Mouse (Mus musculus) activated CD4-positive, CD25-positive, alpha-beta regulatory T cell (primary cell): ENCODE results near the gene Ift20. TPM values are rescaled to one million over a fixed set of nuclear protein-coding genes. Genes with fewer than 3 reads are reported as not detected.

Experiments
- polyA plus RNA-seq, 2 experiments: library from polyadenylated mRNA; unstranded; fragments of 100-300 nt; shearing (Covaris generic); gene quantifications; one replicate each; pipeline ENCODE4 v1.2.1; 2017

Gene Ift20
- polyA plus RNA-seq: 100 to 1,000 TPM; 104 to 119 TPM

DNA sequence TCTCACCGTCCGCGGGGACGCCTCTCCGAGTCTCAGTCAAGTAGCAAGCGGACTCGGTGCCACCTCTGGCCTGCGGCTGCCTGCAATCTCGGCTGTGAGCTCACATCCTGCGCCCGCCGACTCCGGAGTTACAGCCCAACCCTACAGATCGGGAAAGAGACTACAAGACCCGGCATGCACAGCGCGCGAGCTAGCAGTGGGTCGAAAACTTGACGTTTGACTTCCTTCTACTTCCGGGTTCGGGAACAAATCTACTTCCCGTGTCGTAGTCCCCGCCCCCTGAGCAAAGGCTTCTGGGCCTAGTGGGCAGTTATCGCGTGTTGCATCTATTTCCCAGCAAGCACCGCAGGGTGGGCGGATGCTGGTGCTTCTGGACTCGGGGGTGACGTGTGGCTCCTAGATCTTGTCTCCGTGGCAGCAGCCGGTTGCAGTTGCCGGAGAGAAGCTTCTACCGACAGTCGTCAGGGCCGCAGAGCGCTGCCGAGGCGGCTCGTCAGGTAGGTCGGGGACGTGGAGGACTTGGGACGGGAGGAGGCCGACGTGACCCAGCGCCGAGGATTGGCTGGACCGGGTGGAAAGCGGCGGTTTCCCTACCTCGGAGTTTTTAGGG lies at the start of gene Ift20, which contains the start of gene Tnfaip1:
Gene Ift20 (plus strand): TSS at position 282 of the 610 bp plus-strand sequence.
Gene Tnfaip1 (minus strand): TSS at position 253 of the 610 bp plus-strand sequence.

DNA sequence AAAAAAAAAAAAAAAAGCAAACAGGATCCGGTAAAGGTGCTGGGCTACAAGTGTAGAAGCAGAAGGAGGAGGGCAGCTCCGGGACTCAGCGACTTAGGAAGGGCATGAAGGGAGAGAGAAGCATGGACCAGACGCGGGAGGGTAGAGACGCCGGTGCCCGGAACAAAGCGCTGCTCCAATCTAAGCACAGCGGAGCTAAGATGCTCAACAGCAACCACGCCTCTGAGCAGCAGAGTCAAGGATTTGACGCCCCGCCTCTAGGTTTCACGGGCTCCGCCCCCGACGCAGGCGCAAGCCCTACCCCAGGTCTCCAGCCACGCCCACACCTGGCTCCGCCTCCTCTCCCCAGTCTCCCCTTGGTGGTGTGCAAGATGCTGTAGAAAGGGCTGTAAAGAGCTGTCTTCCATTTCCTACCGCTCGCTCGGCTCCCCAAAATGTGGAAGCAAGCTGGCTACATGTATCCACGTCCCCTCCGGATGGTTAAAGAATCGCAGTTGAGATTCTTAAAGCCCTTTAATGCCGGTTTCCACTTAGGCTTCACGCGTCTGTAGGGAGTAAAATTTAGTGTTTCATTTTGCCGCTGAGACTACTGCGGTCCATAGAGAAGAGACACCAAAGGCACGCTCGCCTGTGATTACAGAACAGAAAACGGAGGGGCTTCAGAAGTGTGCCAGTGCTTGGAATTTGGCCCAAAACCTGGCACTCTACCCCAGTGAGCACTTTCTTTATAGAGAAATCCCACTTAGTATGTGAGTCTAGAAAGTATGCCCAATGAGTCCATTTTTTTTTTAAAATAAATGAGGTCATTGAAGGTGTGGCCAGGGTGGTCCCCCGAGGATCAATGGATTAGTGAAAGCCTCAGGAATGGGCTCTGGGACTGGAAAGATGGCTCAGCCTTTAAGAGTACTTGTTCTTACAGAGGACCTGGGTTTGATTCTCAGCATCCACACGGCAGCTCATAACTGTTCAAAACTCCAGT lies 38.3 kb upstream of the Ift20 start, which contains the start of gene Sarm1:
Gene Sarm1 (minus strand): TSS at position 211 of the 979 bp plus-strand sequence.

DNA sequence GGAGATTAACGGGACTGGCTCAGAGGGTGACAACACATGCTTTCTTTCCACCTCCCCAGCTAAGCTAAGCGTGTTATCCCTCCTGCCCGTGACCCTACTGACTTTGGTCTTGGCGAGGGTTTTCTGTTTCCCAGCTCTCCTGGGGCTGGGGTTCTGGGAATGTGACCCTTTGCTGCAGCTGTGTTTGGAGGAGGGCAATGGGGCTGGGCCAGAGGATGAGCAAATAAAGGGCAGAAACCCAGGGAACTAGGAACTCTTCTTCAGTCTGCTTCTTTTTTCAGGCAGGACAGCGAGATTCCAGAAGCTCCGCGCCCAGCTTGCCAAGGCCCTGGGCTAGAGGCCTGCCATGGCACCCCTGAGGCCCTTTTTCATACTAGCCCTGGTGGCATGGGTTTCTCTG lies 37.2 kb upstream of the Ift20 start, which contains the start of gene Vtn:
Gene Vtn (plus strand): TSS at position 88 of the 400 bp plus-strand sequence.

DNA sequence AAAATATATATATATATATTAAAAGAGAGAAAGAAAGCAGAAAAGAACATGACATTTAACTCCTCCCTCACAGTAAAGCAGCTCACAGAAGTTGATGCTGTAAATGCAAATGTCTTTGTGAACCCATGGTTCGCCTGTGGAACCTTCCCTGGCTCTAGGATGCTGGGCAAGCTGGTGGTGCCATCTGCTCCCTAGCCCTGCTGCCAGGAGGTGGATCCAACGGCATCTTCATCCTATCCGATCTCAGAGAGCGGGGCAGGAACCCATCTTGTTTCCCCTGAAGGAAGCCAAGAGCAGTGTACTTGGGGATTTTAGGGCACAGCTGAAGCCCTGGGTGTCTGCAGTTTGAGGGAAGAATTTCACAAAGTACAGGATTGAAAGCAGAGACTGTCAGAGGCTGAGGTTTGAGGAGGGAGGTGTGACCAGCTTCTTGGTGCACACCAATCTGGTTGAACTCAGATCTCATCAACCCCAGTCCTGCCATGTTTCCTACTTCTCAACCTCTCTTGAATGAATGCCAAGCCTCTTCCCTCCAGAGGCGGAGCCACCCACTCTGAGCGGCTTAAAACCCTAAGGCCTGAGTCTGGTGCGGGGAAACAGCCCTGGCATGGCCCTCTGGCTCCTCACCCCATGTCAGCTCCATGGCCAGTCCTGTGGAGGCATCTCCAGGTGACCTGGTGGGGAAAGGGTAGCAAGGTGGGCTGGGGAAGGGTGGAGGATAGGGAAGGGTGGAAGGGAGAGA lies 33.1 kb upstream of the Ift20 start, which contains the start of gene Sebox:
Gene Sebox (plus strand): TSS at position 539 of the 742 bp plus-strand sequence.

DNA sequence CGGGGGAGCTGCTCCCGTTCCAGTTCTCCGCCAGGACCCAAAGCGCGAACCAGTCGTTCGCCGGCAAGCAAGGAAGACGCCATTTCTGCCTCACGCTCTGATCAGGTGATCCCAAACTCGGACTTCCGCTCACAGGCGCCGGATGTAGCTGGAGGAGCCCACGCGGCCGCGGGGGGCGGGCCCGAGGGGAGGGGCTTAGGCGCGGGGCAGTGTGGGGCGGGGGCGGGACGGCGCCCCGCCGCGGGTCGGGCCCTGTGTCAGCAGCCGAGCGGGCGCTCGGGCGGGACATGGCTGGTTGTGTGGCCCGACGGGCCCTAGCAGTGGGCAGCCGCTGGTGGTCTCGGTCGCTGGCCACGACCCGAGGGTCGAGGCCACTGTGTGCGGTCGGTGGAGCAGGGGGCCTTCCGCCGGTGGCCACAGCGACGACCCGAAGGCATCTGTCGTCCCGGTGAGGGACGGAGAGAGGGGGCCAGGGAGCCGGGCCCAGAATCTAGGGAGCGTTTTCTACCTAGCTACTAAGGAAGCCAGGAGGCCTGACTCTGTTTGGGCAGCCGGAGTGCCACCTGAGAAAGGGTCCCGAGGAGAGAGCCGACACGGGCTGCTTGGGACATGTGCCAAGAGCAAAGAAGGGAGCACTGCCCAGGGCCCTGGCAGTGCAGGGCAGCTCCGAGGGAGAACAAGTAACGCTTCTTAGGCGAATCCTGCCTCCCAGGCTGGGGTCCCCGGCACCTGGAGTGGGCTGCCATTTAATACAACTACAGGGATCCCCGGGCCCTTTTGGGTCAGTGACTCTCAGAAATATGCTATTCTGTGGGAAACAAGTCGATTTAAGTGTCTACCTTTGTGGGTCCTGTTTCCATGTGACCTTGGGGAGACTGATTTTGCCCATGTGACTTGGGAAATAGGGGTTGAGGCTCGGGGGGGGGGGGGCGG lies 23.9 kb upstream of the Ift20 start, which contains the start of the genes Tmem199 and Poldip2:
Gene Tmem199 (minus strand): TSS at position 148 of the 933 bp plus-strand sequence.
Gene Poldip2 (plus strand): TSS at position 169 of the 933 bp plus-strand sequence.

DNA sequence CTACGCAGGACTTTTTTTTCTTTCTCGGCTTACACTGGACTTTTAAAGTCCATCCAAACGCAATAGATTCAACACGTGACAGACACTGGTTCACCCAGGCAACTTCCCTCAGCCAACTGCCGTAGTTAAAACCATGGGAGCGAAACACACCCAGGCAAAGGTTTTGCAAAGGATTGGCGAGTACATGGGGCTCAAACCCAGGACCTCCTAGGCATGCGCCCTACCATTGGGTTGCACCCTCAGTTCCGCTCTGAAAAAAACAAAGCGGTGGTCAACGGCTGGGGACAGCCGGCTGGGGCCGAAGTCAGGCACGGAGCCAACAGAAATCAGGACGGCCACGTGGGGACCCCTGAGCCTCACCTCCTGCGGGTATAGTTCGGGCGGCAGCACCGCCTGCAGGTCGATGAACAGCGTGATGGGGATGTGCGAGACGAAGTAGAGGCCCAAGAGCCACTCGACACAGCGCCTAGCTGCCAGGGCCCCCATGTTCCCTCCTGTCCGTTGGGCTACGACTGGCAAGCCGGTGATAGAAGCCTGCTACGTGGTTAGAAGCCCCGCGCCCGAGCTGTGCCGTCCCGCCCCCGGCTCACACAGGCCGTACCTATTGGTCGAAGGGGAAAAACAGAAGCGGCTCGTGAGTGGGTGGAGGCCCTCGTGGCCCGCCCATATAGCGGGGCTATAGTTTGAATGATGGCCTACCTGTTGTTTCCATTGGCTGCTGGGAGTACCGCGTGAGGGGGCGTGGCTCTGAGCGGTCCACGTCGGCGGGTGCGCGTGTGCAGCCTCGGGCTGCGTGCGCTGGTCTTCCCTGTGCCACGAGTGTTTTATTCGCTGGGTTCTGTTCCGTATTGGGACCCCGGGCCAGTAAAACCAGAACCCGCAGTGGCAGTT lies 14.3 kb downstream of the Ift20 start, which contains the start of gene Tmem97:
Gene Tmem97 (minus strand): TSS at position 610 of the 891 bp plus-strand sequence.

Other genes with a start within 250 kb of the Ift20 start
- under 1 TPM; 0.27 to 0.36 TPM for gene BC030499, start 245.5 kb upstream of the Ift20 start, polyA plus RNA-seq
- 1 to 10 TPM; 5.3 to 6.0 TPM for gene Spag5, start 234.8 kb upstream of the Ift20 start, polyA plus RNA-seq
- gene Aldoc, start 213.4 kb upstream of the Ift20 start, polyA plus RNA-seq: 10 to 100 TPM in 1 of 2 experiments, 1 to 10 TPM in 1; 2.4 to 12.9 TPM
- 100 to 1,000 TPM in 1 of 2 experiments, 10 to 100 TPM in 1; 70.7 to 114 TPM for gene Pigs, start 207.9 kb upstream of the Ift20 start, polyA plus RNA-seq
- gene Unc119, start 192.9 kb upstream of the Ift20 start, polyA plus RNA-seq: 100 to 1,000 TPM in 1 of 2 experiments, 10 to 100 TPM in 1; 57.5 to 101 TPM
- not detected for gene Foxn1, start 149.8 kb upstream of the Ift20 start, polyA plus RNA-seq
- not detected for gene Slc13a2, start 114.1 kb upstream of the Ift20 start, polyA plus RNA-seq
- 1 to 10 TPM in 1 of 2 experiments, under 1 TPM in 1; 0.78 to 1.3 TPM for gene Slc46a1, start 70.7 kb upstream of the Ift20 start, polyA plus RNA-seq
- 1 to 10 TPM; 1.8 to 2.3 TPM for gene Sarm1, start 38.6 kb upstream of the Ift20 start, polyA plus RNA-seq
- not detected for gene Vtn, start 37.3 kb upstream of the Ift20 start, polyA plus RNA-seq
- under 1 TPM in 1 of 2 experiments, not detected in 1; 0.34 TPM for gene Sebox, start 32.9 kb upstream of the Ift20 start, polyA plus RNA-seq
- gene Tmem199, start 24.2 kb upstream of the Ift20 start, polyA plus RNA-seq: 10 to 100 TPM; 36.5 to 43.8 TPM
- gene Poldip2, start 24.2 kb upstream of the Ift20 start, polyA plus RNA-seq: 10 to 100 TPM; 37.7 to 57.4 TPM
- gene Tnfaip1, start within 50 bp of the Ift20 start, polyA plus RNA-seq: 10 to 100 TPM; 11.1 to 19.9 TPM
- gene Tmem97, start 14.4 kb downstream of the Ift20 start, polyA plus RNA-seq: 10 to 100 TPM; 10.6 to 14.5 TPM
- gene Nlk, start 161.0 kb downstream of the Ift20 start, polyA plus RNA-seq: 10 to 100 TPM; 15.2 to 16.4 TPM
- 10 to 100 TPM; 32.1 to 47.6 TPM for gene Ccnq, start 215.4 kb downstream of the Ift20 start, polyA plus RNA-seq